Mouse (Mus musculus): Measurements from ENCODE around the gene Snph. TPM values are rescaled to one million over a fixed set of nuclear protein-coding genes. Genes with fewer than 3 reads are reported as not detected.

Gene Snph
- polyA plus RNA-seq (2014; fragmentation: Nextera tagmentation; extraction: Ambion mirVana): 0.36 and 0.65 TPM in 2 replicates

DNA sequence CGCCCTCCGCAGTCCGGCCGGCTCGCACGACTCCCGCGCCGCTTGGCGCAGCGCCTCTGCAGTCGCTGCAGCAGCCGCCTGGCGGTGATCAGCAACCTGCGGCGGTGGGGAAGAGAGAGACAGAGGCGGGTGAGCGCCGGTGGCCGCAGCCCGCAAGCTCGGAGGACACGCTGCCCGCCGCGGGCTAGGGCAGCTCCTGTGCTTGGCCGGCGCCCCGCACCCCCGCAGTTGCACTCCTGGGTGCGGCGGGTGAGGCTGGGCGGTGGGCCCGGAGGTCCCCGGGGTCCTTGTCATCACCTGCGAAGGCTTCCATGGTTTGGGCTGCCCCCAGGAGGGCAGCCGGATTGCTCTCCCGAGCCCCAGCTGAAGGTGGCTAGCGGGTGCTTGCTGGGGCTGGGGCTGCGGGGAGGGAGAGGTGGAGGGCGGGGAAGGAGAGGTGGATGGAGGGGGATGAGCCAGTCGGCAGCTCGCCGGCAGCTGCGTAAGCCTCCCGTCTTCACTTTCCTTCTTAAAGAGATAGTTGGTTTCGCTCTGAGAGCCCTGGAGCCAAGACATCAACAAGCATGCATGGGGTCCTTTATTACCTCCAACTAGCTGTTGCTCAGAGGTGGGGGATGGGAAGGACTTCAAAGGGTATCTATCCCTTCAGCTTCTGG, at the start of gene Snph:
Gene Snph, minus strand, starts transcription at position 435 of the 656 bp plus-strand sequence.
- H3K27ac ChIP-seq (ENCODE audit: low read depth): no peak within 1 kb of the TSS
- ATAC-seq (ENCODE audit: insufficient read depth): peak; percentile 81
- under 1% methylated on average over 47 of the region's 47 CpGs for WGBS

DNA sequence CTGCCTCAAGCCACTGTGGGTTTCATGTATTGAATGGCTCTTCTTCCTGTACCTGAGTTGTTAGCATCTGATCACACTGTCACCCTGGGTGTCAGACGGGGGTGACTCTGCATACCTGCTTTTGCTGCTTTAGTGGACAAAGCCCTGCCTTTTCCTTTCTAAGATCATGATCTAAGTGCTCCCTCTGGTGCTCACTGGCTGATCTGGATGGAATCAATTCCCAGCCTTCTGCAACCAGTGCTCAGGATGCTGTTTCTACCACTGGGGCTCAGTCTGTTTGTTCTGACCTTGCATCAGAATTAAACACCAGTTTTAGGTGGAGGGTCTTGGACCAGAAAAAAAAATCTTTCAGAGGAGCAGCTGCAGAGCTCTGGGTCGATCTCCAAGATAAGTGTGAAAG, 43.8 kb upstream of the Snph start:
- no peak for ATAC-seq (ENCODE audit: insufficient read depth)
- H3K4me3 ChIP-seq (ENCODE audit: low read depth, low read length): no peak overlapping the region
- 53% methylated on average over 2 of the region's 2 CpGs for WGBS
- H3K9me3 ChIP-seq (ENCODE audit: low read depth, low read length): no peaks in the 10 kb centered on the region
- no peaks in the 10 kb centered on the region for H3K4me1 ChIP-seq (ENCODE audit: insufficient read depth)
- no peak overlapping the region for H3K9ac ChIP-seq
- H3K27me3 ChIP-seq (ENCODE audit: insufficient read depth, low read length): no peaks in the 10 kb centered on the region
- no peaks in the 10 kb centered on the region for H3K36me3 ChIP-seq (ENCODE audit: insufficient read depth)
- H3K4me2 ChIP-seq: no peak overlapping the region
- H3K27ac ChIP-seq (ENCODE audit: low read depth): no peak overlapping the region
- DNase-seq: peak; percentile 28
- peak; percentile 16; the same call in 1 of the 2 replicates for TF ChIP-seq CTCF (IDR thresholded peaks at IDR 0.05; ENCODE audit: low read depth)

More for the DNA sequence above, at the start of gene Snph:
- Histone ChIP-seq H3K4me2 (peak within 1 kb of the TSS; percentile 99), H3K9ac (peak within 1 kb of the TSS; percentile 56), H3K36me3 (ENCODE audit: insufficient read depth) (no peaks in the 10 kb centered on the region), H3K9me3 (ENCODE audit: low read depth, low read length) (no peaks in the 10 kb centered on the region), H3K4me1 (ENCODE audit: insufficient read depth) (no peaks in the 10 kb centered on the region), H3K4me3 (ENCODE audit: low read depth, low read length) (peak within 1 kb of the TSS; percentile 56), H3K27me3 (ENCODE audit: insufficient read depth, low read length) (peaks cover 32% of the 10 kb centered on the region)
- peak; percentile 54 for TF ChIP-seq CTCF (IDR thresholded peaks at IDR 0.05; ENCODE audit: low read depth)
- peak; percentile 77 for DNase-seq

DNA sequence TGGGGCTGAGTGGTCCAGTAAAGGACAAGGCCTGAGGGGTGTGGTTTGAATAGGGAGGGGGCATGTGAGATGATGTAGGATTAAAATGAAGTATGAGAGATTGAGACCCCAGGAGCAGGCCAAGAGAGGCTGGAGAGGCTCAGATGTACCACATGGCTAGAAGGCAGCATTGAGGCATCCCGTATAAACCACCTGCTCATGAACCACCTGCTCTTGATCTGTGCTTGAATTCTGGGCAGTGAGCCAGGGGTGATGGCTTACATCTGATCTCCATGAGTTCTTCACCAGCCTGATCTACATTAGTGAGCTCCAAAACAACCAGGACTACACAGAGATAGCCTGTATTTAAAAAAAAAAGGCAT, 38.6 kb upstream of the Snph start:
- H3K27me3 ChIP-seq (ENCODE audit: insufficient read depth, low read length): no peaks in the 10 kb centered on the region
- H3K9me3 ChIP-seq (ENCODE audit: low read depth, low read length): no peaks in the 10 kb centered on the region
- H3K36me3 ChIP-seq (ENCODE audit: insufficient read depth): no peaks in the 10 kb centered on the region
- H3K4me3 ChIP-seq (ENCODE audit: low read depth, low read length): no peak overlapping the region
- no peak overlapping the region for H3K27ac ChIP-seq (ENCODE audit: low read depth)
- H3K9ac ChIP-seq: no peak overlapping the region
- WGBS: 48% methylated on average over 1 of the region's 1 CpGs
- no peak for TF ChIP-seq CTCF (IDR thresholded peaks at IDR 0.05; ENCODE audit: low read depth)
- DNase-seq (no peak), ATAC-seq (ENCODE audit: insufficient read depth) (no peak; the same call in 1 of the 2 replicates)
- no peak overlapping the region for H3K4me2 ChIP-seq
- no peaks in the 10 kb centered on the region for H3K4me1 ChIP-seq (ENCODE audit: insufficient read depth)

DNA sequence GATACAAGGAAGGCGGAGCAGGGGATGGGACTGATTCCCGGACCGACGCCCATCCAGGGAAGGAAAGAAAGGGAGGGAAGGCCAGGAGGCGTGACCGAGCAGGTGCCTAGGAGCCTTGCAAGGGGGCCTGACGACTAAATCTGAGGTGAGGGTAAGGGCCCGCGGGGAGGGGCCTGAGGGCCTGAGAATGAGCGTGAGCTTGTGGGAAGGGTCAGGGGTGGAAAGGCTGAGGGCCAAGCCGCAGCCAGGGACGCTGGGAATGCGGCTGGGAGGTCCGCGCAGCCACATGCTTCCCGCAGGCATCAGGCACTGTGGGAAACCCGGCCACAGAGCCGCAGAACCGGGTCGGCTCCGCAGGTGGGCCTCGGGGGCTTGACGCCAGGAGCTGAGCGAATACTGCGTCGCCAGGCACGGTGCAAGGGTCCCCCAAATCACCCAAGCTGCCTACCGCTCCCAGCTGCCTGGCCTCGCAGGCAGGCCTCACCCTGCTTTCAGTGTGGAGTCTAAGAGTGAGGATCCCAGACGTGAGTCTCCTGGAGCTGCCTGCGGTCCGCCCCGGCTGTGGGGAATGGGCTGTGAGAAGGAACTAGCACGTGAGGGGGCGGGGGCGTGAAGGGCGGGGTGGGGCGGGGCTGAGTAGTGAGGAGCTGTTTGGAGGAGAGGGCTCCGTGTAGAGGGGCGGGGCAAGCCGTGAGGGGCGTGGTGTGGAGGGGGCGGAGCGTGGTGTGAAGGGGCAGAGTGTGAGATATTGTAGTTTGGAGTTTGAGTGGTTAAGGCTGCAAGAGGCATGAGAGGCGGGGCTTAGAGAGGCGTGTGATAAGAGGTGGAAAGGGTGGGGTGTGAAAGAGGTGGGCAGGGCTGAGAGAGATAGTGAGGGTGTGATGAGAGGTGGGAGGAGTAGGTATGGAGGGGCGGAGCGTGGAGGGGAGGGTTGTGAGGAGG, 37.9 kb upstream of the Snph start:
- WGBS: 35% methylated on average over 48 of the region's 48 CpGs
- Histone ChIP-seq H3K4me3 (ENCODE audit: low read depth, low read length) (no peak overlapping the region), H3K4me2 (peak overlapping the region; percentile 7; the same call in 1 of the 2 replicates), H3K9ac (no peak overlapping the region), H3K27me3 (ENCODE audit: insufficient read depth, low read length) (no peaks in the 10 kb centered on the region), H3K4me1 (ENCODE audit: insufficient read depth) (no peaks in the 10 kb centered on the region), H3K36me3 (ENCODE audit: insufficient read depth) (no peaks in the 10 kb centered on the region), H3K9me3 (ENCODE audit: low read depth, low read length) (no peaks in the 10 kb centered on the region), H3K27ac (ENCODE audit: low read depth) (no peak overlapping the region)
- no peak for TF ChIP-seq CTCF (IDR thresholded peaks at IDR 0.05; ENCODE audit: low read depth)
- ATAC-seq (ENCODE audit: insufficient read depth) (peak; percentile 41; the same call in 1 of the 2 replicates), DNase-seq (no peak)

- no peak within 1 kb of the TSS for H3K27ac ChIP-seq (ENCODE audit: low read depth)
- WGBS: 73% methylated on average over 3 of the region's 3 CpGs
- no peaks in the 10 kb centered on the region for H3K9me3 ChIP-seq (ENCODE audit: low read depth, low read length)
- ATAC-seq (ENCODE audit: insufficient read depth) (no peak), DNase-seq (no peak)
- no peaks in the 10 kb centered on the region for H3K36me3 ChIP-seq (ENCODE audit: insufficient read depth)
- TF ChIP-seq CTCF (IDR thresholded peaks at IDR 0.05; ENCODE audit: low read depth): no peak
- no peak within 1 kb of the TSS for H3K4me2 ChIP-seq
- H3K27me3 ChIP-seq (ENCODE audit: insufficient read depth, low read length): no peaks in the 10 kb centered on the region
- no peaks in the 10 kb centered on the region for H3K4me1 ChIP-seq (ENCODE audit: insufficient read depth)
- no peak within 1 kb of the TSS for H3K4me3 ChIP-seq (ENCODE audit: low read depth, low read length)
- H3K9ac ChIP-seq: no peak within 1 kb of the TSS
These were observed 36.0 kb upstream of the Snph start, which contains the start of gene Rad21l for GRCm38 (mm10) chr2:151668433-151668832. TSS of gene Rad21l (minus strand) at chr2:151668533.

DNA sequence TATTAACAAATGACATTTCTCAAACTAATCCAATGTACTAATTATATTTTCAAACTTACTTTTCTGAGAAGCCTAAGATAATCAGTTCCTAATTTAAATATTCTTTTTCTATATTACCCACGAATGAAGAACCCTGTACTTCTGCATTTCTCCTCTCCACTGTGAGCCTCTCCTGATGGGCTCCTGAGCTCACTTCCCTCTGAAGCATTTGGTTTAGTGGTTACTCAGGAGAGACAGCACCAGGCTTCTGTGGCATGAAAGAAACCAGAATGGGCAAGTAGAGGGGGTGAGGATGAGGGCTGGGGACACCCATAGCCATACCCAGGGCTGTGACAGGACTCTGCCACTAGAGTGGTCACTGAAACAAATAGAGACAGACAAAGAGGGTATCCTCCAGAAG, 19.7 kb upstream of the Snph start:
- H3K9me3 ChIP-seq (ENCODE audit: low read depth, low read length): no peaks in the 10 kb centered on the region
- TF ChIP-seq CTCF (IDR thresholded peaks at IDR 0.05; ENCODE audit: low read depth): no peak
- H3K4me2 ChIP-seq: no peak overlapping the region
- no peak overlapping the region for H3K4me3 ChIP-seq (ENCODE audit: low read depth, low read length)
- no peak overlapping the region for H3K9ac ChIP-seq
- 49% methylated on average over 1 of the region's 1 CpGs for WGBS
- ATAC-seq (ENCODE audit: insufficient read depth): no peak
- H3K36me3 ChIP-seq (ENCODE audit: insufficient read depth): no peaks in the 10 kb centered on the region
- H3K27me3 ChIP-seq (ENCODE audit: insufficient read depth, low read length): no peaks in the 10 kb centered on the region
- H3K27ac ChIP-seq (ENCODE audit: low read depth): no peak overlapping the region
- no peaks in the 10 kb centered on the region for H3K4me1 ChIP-seq (ENCODE audit: insufficient read depth)
- no peak for DNase-seq

GRCm38 (mm10) chr2:151636015-151636402, 3.6 kb upstream of the Snph start:
- WGBS: 64% methylated on average over 2 of the region's 2 CpGs
- DNase-seq: no peak
- H3K36me3 ChIP-seq (ENCODE audit: insufficient read depth): no peaks in the 10 kb centered on the region
- H3K4me3 ChIP-seq (ENCODE audit: low read depth, low read length): no peak overlapping the region
- H3K4me1 ChIP-seq (ENCODE audit: insufficient read depth): no peaks in the 10 kb centered on the region
- peaks cover 29% of the 10 kb centered on the region for H3K27me3 ChIP-seq (ENCODE audit: insufficient read depth, low read length)
- H3K4me2 ChIP-seq: no peak overlapping the region
- no peak overlapping the region for H3K9ac ChIP-seq
- no peak for TF ChIP-seq CTCF (IDR thresholded peaks at IDR 0.05; ENCODE audit: low read depth)
- H3K9me3 ChIP-seq (ENCODE audit: low read depth, low read length): no peaks in the 10 kb centered on the region
- no peak for ATAC-seq (ENCODE audit: insufficient read depth)
- H3K27ac ChIP-seq (ENCODE audit: low read depth): no peak overlapping the region

All from lung, embryonic 14.5 days (tissue).